Mouse (Mus musculus) neutrophil, adult 5-6 weeks (primary cell): ENCODE measurements at regions not wholly inside any gene's neighbourhood (a gene's known extent, or its start where the extent isn't known, plus 50 kb on each side); places are given as distances from the start of the nearest gene placed in this dataset.

Experiments used
- ATAC-seq: fragments of 151-379, 151-347 bp; 2 replicates; pipeline ENCODE4 v1.8.0; 2017; ENCODE audit warnings: mild to moderate bottlenecking, moderate TSS enrichment; ENCODE audit not compliant: insufficient number of reproducible peaks, poor library complexity, low FRiP score, severe bottlenecking; ENCODE audit errors: extremely low read depth

DNA sequence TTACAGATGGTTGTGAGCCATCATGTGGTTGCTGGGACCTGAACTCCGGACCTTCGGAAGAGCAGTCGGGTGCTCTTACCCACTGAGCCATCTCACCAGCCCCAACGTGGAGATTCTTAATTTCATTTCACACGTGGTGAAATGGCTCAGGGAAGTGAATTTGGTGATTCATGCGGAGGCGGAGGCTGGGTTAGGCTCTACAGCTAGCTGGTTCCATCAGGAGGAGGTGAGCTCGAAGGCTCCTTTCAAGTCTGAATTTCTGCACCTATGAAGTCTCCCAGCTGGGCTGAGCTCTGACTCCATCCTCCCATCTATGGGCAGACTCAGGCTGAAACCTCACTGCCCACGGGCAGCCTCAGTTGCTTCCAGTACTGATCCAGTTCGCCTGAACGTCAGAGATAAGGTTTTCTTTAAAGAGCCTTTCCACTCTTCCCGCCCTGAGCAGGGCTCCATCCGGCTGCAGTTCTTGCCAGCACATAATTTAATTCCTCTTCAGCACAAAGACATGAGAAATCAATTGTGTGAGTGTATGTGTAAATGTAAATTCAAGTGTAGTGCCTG, 103.5 kb upstream of the Chd6 start:
- no peak for ATAC-seq

DNA sequence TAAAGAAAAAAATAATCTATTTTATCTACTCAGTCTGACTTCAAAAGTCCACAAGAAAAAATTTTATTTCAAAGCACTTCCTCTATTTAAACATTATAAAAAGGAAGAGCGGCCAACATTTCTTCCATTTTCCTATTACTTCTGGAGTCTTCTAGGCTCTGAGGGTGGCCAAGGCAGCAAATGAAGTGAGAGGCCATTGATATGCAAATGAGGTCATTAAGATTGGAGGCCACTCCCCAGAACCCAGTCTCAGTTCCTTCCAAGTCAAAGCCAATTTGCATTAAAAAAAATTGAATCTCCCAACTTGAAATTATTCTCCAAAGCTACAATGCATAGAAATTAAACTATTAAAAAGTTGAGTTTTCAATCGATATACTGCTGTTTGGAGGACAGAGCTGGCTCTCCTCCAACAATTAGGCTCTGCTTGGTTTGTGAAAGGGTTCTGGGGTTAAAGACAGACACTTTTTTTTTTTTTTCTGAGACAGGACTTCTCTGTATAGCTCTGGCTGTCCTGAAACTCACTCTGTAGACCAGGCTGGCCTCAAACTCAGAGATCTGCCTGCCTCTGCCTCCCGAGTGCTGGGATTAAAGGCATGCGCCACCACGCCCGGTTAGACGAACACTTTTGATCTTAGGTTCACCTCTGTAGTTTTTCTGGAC, 88.0 kb upstream of the Chd6 start:
- no peak for ATAC-seq

DNA sequence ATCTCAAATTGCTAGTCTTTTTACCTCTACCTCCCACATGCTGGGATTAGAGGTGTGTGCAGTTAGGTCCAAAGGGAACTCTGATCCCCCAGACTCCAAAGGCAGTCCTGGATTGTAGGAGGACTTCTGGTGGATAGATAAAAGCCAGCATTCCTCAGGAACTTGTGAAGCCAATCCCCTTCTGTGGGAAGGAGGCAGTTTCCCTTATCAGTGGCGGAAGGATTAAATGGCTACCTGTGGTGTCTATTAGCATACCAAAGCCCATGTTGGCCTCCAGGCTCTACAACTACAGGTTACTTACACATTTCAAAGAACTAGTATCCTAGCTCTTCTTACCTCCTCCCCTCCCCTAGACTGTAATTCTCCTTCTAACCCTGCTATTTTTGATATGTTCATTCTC, 78.6 kb upstream of the Chd6 start:
- ATAC-seq, result no peak

DNA sequence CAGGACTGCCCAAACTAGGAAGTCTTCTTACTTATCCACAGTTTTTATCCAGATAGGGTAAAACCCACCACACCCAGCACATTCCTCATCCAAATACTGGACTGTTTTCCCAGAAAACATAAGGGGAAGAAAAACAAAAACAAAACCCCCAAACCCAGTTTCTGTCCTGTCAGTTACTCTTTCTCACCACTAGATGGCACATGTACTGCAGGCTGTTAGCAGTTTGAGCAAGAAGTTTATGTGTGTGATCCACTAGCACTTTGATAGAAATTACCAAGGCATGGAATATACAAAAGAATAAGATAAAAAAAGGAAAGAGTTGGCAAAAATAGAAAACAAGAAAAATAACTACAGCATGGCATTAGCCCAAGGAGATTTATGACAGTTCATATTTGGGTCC, 76.2 kb upstream of the Chd6 start:
- no peak for ATAC-seq

DNA sequence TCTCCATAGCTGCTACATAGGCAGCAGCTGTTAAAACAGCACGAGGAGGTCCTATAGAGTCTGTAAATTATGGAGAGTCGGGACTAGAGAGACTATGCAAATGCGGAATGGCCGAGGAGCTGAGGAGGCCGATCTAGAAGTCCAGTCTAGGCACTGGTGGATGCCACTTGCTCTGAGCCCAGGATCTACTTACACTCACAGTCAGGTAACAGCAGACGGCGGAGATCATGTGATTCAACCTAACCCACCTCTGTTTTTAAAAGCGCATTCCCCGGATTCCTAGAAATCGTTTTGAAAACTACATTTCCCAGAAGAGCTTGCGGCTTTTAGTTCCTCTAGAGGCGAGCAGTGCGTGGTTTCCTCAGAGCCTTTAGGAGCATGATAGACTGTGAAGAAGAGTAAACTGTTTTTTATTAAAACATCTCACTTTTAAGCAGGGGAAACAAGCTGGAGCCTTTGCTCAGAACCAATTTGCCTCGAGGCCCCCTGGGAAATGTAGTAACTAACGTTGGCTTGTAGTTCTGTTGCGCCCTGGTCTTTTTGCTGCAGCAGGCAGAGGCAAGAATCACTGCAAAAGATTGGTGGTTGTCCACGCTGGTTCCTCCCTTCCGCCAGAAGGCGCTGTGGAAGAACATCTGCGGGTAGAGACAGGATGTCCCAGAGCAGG, 68.6 kb upstream of the Chd6 start:
- ATAC-seq, result no peak

DNA sequence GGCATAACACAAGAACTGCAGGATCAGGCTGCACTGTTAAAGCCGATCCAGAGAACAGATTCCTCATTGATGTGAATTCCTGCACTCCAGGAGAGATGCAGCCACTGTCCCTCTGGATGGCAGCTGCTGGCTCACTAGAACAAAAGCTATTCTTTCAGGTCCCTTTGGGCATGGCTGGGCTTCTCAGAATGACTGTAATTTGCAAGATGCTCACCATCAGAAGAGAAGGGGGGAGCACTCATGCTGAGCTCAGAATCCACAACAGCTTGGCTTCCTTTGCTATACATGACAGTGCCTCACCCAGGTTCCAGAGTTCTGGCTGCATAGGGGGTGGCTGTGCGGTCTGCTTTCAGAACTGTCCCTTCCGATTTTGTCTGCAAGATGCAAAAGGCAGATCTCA, 57.8 kb upstream of the Chd6 start:
- ATAC-seq, result no peak

DNA sequence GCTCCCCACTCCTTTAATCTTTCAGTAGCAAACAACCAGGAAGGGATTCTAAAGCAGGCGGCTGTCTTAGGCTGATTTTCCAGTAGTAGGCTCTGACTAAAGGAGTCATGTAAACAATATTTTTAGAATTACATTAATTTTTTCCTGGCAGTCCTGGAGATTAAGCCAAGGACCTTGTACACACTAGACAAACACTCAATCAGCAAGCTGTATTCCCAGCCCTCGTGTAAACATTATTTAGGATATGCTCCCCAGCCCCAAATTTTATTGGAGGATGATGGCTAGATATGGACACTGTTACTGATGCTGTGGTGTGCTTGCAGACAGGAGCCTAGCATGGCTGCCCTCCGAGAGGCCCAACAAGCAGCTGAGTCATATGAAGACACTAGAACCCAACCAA, 56.6 kb upstream of the Chd6 start:
- no peak for ATAC-seq

DNA sequence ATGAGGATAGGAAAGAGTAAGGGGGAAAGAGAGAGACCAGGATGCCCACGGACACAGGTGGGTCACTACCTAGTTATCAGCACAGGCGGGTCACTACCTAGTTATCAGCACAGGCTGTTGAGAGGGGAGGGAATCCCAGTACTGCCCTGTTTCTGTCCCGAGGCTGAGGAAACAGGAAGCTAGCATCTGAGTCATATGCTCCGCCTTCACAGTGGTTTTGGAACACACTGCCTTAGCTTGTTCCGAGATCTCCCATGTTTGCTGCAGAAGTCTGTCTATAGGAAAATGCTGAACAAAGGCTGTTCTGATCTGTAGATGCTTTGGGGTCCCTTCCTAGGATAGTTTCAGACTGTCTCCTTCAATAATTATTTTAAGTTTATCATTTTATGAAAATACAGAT, 55.4 kb upstream of the Chd6 start:
- ATAC-seq, result no peak
